Mouse (Mus musculus) ovary, adult 18-20 months (tissue): ENCODE data around the gene Mrgprh.

Experiments
- DNase-seq: peaks from one replicate; pipeline ENCODE4 v3.0.0; 2022; ENCODE audit warnings: low spot score, mixed read lengths

Mrgprh gene

GRCm38 (mm10) chr17:12921073-12921472 lies 45.2 kb downstream of the Mrgprh start:
- DNase-seq, result no peak

- DNase-seq, result no peak
Measured at GRCm38 (mm10) chr17:12925001-12925400, 49.2 kb downstream of the Mrgprh start.

- DNase-seq, result no peak
Measured at GRCm38 (mm10) chr17:12925703-12926180, 49.9 kb downstream of the Mrgprh start.
